In the genomic region with DNA sequence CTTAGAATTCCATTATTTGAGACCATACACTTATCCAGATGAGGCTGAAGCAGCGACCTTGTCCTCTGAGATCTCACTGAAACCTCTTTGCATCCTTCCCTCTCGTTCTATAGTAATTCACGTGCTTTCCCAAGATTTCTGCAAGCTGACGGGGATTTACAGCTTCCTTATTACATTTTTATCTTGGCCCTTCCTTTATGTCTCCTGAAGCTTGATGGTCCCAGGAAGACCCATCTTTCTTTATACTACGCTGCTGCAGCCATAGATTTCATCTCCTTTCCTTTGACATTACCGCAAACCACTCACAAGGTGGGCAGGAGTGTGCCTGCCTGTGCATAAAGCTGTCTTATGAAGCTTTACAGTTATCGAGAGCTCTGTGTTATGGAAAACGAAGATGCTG, we compare ENCODE assay signal across 30 mouse cellular contexts.
"Had no signal": no experiment of that assay in that cellular context is flagged by ENCODE, and none has a peak within 500 bp of the region (broad histone marks: within the 10 kb centered on the region; RNA-seq: fewer than 3 reads in every experiment).

No protein-coding gene starts in this region.

- H3K4me2 ChIP-seq: limb, embryonic 12.5 days; limb, embryonic 13.5 days; limb, embryonic 15.5 days; liver, embryonic 11.5 days; liver, embryonic 12.5 days; liver, embryonic 13.5 days; liver, embryonic 15.5 days; lung, embryonic 14.5 days; lung, embryonic 15.5 days; midbrain, embryonic 12.5 days; midbrain, embryonic 13.5 days; neural tube, embryonic 12.5 days had no signal

- H3K36me3 ChIP-seq: limb, embryonic 10.5 days; limb, embryonic 12.5 days; limb, embryonic 13.5 days; limb, embryonic 15.5 days; liver, embryonic 12.5 days; liver, embryonic 13.5 days; liver, embryonic 15.5 days; lung, embryonic 15.5 days; midbrain, embryonic 10.5 days; midbrain, embryonic 12.5 days; midbrain, embryonic 13.5 days; neural tube, embryonic 12.5 days had no signal

- H3K27ac ChIP-seq: left cerebral cortex, adult 2 months; limb, embryonic 10.5 days; limb, embryonic 12.5 days; limb, embryonic 13.5 days; limb, embryonic 15.5 days; liver, embryonic 12.5 days; liver, embryonic 13.5 days; liver, embryonic 14.5 days; liver, embryonic 15.5 days; lung, embryonic 15.5 days; macrophage; midbrain, embryonic 10.5 days; midbrain, embryonic 12.5 days; midbrain, embryonic 13.5 days; neural tube, embryonic 12.5 days had no signal

- H3K9me3 ChIP-seq: limb, embryonic 10.5 days; limb, embryonic 12.5 days; liver, embryonic 12.5 days; liver, embryonic 15.5 days; lung, embryonic 15.5 days; midbrain, embryonic 13.5 days; neural tube, embryonic 12.5 days had no signal

- H3K9ac ChIP-seq: limb, embryonic 12.5 days; limb, embryonic 13.5 days; limb, embryonic 15.5 days; liver, embryonic 12.5 days; liver, embryonic 13.5 days; liver, embryonic 14.5 days; liver, embryonic 15.5 days; liver, postnatal 0 days; lung, embryonic 14.5 days; lung, embryonic 15.5 days; midbrain, embryonic 12.5 days; midbrain, embryonic 13.5 days; neural tube, embryonic 12.5 days had no signal

- H3K4me1 ChIP-seq: limb, embryonic 10.5 days; limb, embryonic 12.5 days; limb, embryonic 13.5 days; limb, embryonic 15.5 days; liver, embryonic 12.5 days; liver, embryonic 13.5 days; liver, embryonic 15.5 days; lung, embryonic 15.5 days; midbrain, embryonic 12.5 days; midbrain, embryonic 13.5 days; neural tube, embryonic 12.5 days had no signal

- DNase-seq: left cerebral cortex, postnatal 4 days; liver; liver, embryonic 13.5 days; liver, postnatal 0 days; lung, adult 18-20 months; lung, adult 2 months; lung, embryonic 14.5 days; lung, postnatal 10 days; lung, postnatal 14 days; lung, postnatal 36 days; lung, postnatal 4 days; midbrain, embryonic 14.5 days had no signal

- ATAC-seq: liver, embryonic 12.5 days; liver, postnatal 0 days; lung, postnatal 0 days; midbrain, embryonic 13.5 days; midbrain, embryonic 16.5 days had no signal

- H3K27me3 ChIP-seq: limb, embryonic 12.5 days; limb, embryonic 13.5 days; limb, embryonic 15.5 days; liver, embryonic 12.5 days; liver, embryonic 13.5 days; liver, embryonic 15.5 days; lung, embryonic 15.5 days; megakaryocyte, embryonic 14.5 days; midbrain, embryonic 12.5 days; midbrain, embryonic 13.5 days; neural tube, embryonic 12.5 days had no signal

- H3K4me3 ChIP-seq: left cerebral cortex, adult 2 months; limb, embryonic 10.5 days; limb, embryonic 12.5 days; limb, embryonic 13.5 days; limb, embryonic 15.5 days; liver, embryonic 12.5 days; liver, embryonic 13.5 days; liver, embryonic 15.5 days; lung, embryonic 15.5 days; midbrain, embryonic 10.5 days; midbrain, embryonic 12.5 days; midbrain, embryonic 13.5 days; neural tube, embryonic 12.5 days had no signal
